Mouse (Mus musculus) megakaryocyte, embryonic 14.5 days (primary cell): ENCODE measurements around the gene Phf10. TPM values are rescaled to one million over a fixed set of nuclear protein-coding genes. Genes with fewer than 3 reads are reported as not detected.
"Not testable (repeated sequence)": the region's sequence is repeated elsewhere in the genome, so short reads cannot be mapped to it uniquely, and the experiment has no call there.

ENCODE experiments used
- H3K27me3 ChIP-seq: replicated peaks from 2 replicates; pipeline ENCODE3; 2012; ENCODE audit warnings: inconsistent platforms
- H3K36me3 ChIP-seq: replicated peaks from 2 replicates; pipeline ENCODE3; 2012; ENCODE audit warnings: low read length, inconsistent platforms, mixed read lengths
- H3K4me1 ChIP-seq: 2 replicates; pipeline ENCODE4 v1.6.1; 2012; ENCODE audit warnings: inconsistent platforms
- H3K4me3 ChIP-seq: replicated peaks from 2 replicates; pipeline ENCODE3; 2012; ENCODE audit warnings: moderate library complexity, mild to moderate bottlenecking, inconsistent platforms
- H3K9me3 ChIP-seq: 2 replicates; pipeline ENCODE4 v1.6.1; 2012; ENCODE audit warnings: inconsistent platforms
- polyA plus RNA-seq: library from polyadenylated mRNA; stranded (reverse); fragments of >175 nt; gene quantifications from 2 replicates; pipeline ENCODE4 v1.2.3, GENCODE M21; 2012; ENCODE audit warnings: low replicate concordance; ENCODE audit not compliant: insufficient read depth

Gene Phf10
- 8.6 and 36.4 TPM in 2 replicates for polyA plus RNA-seq

GRCm38 (mm10) chr17:14960951-14961556 lies at the start of gene Phf10:
Gene Phf10, minus strand, starts transcription at chr17:14961273.
- H3K9me3 ChIP-seq, H3K27me3 ChIP-seq: not testable (repeated sequence)
- Histone ChIP-seq H3K36me3 (peaks cover 22% of the 10 kb centered on the region), H3K4me1 (peaks cover 28% of the 10 kb centered on the region), H3K4me3 (peak within 1 kb of the TSS; percentile 98)

GRCm38 (mm10) chr17:15009706-15010413 lies 48.8 kb upstream of the Phf10 start, which contains the start of gene Gm3435:
Gene Gm3435, plus strand, starts transcription at chr17:15010176.
- H3K4me1 ChIP-seq, H3K36me3 ChIP-seq, H3K4me3 ChIP-seq, H3K9me3 ChIP-seq, H3K27me3 ChIP-seq: not testable (repeated sequence)

- not testable (repeated sequence) for H3K4me3 ChIP-seq, H3K4me1 ChIP-seq, H3K27me3 ChIP-seq, H3K36me3 ChIP-seq, H3K9me3 ChIP-seq
These were observed 48.0 kb upstream of the Phf10 start for GRCm38 (mm10) chr17:15009088-15009487.

- not testable (repeated sequence) for H3K4me1 ChIP-seq, H3K27me3 ChIP-seq, H3K36me3 ChIP-seq, H3K9me3 ChIP-seq, H3K4me3 ChIP-seq
These were observed 39.0 kb upstream of the Phf10 start for GRCm38 (mm10) chr17:15000047-15000446.

GRCm38 (mm10) chr17:14994140-14994539 lies 33.1 kb upstream of the Phf10 start:
- not testable (repeated sequence) for H3K4me1 ChIP-seq, H3K36me3 ChIP-seq, H3K9me3 ChIP-seq, H3K4me3 ChIP-seq, H3K27me3 ChIP-seq

GRCm38 (mm10) chr17:14993139-14993832 lies 32.2 kb upstream of the Phf10 start:
- H3K36me3 ChIP-seq, result not testable (repeated sequence)

GRCm38 (mm10) chr17:14992522-14993138 lies 31.6 kb upstream of the Phf10 start:
- not testable (repeated sequence) for H3K9me3 ChIP-seq, H3K36me3 ChIP-seq, H3K4me1 ChIP-seq, H3K27me3 ChIP-seq, H3K4me3 ChIP-seq

More at GRCm38 (mm10) chr17:14993139-14993832, 32.2 kb upstream of the Phf10 start:
- H3K4me3 ChIP-seq, H3K4me1 ChIP-seq, H3K9me3 ChIP-seq, H3K27me3 ChIP-seq: not testable (repeated sequence)

GRCm38 (mm10) chr17:14990116-14990702 lies 29.1 kb upstream of the Phf10 start:
- not testable (repeated sequence) for H3K36me3 ChIP-seq, H3K27me3 ChIP-seq, H3K4me1 ChIP-seq, H3K9me3 ChIP-seq
- peak overlapping the region; percentile 85 for H3K4me3 ChIP-seq

GRCm38 (mm10) chr17:14978362-14979038 lies 17.4 kb upstream of the Phf10 start, which contains the start of the genes 9030025P20Rik and Gm3417:
Gene 9030025P20Rik, plus strand, starts transcription at chr17:14978468.
Gene Gm3417, minus strand, starts transcription at chr17:14978790.
- not testable (repeated sequence) for H3K36me3 ChIP-seq, H3K9me3 ChIP-seq, H3K4me3 ChIP-seq, H3K4me1 ChIP-seq, H3K27me3 ChIP-seq

- H3K4me1 ChIP-seq, H3K36me3 ChIP-seq, H3K9me3 ChIP-seq, H3K27me3 ChIP-seq, H3K4me3 ChIP-seq: not testable (repeated sequence)
These were observed 16.8 kb upstream of the Phf10 start for GRCm38 (mm10) chr17:14977718-14978361.

- H3K9me3 ChIP-seq, H3K4me1 ChIP-seq, H3K27me3 ChIP-seq, H3K36me3 ChIP-seq, H3K4me3 ChIP-seq: not testable (repeated sequence)
These were observed 7.4 kb upstream of the Phf10 start for GRCm38 (mm10) chr17:14968373-14968913.

- H3K4me3 ChIP-seq, H3K27me3 ChIP-seq, H3K9me3 ChIP-seq: not testable (repeated sequence)
- H3K4me1 ChIP-seq, result peaks cover 28% of the 10 kb centered on the region
- H3K36me3 ChIP-seq, result peaks cover 16% of the 10 kb centered on the region
These were observed 583 bp upstream of the Phf10 start for GRCm38 (mm10) chr17:14961557-14962154.
